Mouse (Mus musculus) kidney, adult 2 months (tissue): ENCODE results near the gene Dynll2.

Source experiments
- CTCF ChIP-seq: fragments of 200-500 bp; conservative IDR thresholded peaks from 2 replicates; pipeline ENCODE4 v1.5.1; 2011; ENCODE audit warnings: low read depth, mild to moderate bottlenecking, control low read depth, low read length, moderate library complexity, mixed read lengths; ENCODE audit not compliant: insufficient read depth, insufficient read length
- POLR2A ChIP-seq: fragments of 200-500 bp; IDR thresholded peaks from one replicate; pipeline ENCODE4 v1.6.1; 2011; ENCODE audit warnings: low read depth, low read length, control low read depth

GRCm38 (mm10) chr11:88015161-88015560, 27.8 kb upstream of the Dynll2 start:
- TF ChIP-seq CTCF = no peak
- no peak for TF ChIP-seq POLR2A
